Mouse (Mus musculus) limb, embryonic 12.5 days (tissue): Measurements from ENCODE around the gene Plppr1. TPM values are rescaled to one million over a fixed set of nuclear protein-coding genes. Genes with fewer than 3 reads are reported as not detected.

Experiments
- ATAC-seq: fragments of 200-750 bp; cut with Nextera tagmentation; 2 replicates; pipeline ENCODE4 v1.8.0; 2017; ENCODE audit warnings: low read depth, moderate TSS enrichment; ENCODE audit not compliant: insufficient number of reproducible peaks, insufficient read depth, low FRiP score, low TSS enrichment
- H3K27ac ChIP-seq: fragments of 300-500 bp; sonication (generic); 2 replicates; pipeline ENCODE4 v1.5.1; 2016; ENCODE audit warnings: mild to moderate bottlenecking, moderate library complexity
- H3K27me3 ChIP-seq: fragments of 300-500 bp; sonication (generic); 2 replicates; pipeline ENCODE4 v1.6.1; 2016; ENCODE audit warnings: mild to moderate bottlenecking, moderate library complexity
- H3K36me3 ChIP-seq: fragments of 300-500 bp; sonication (generic); 2 replicates; pipeline ENCODE4 v1.6.1; 2016; ENCODE audit warnings: mild to moderate bottlenecking, moderate library complexity
- H3K4me1 ChIP-seq: fragments of 300-500 bp; sonication (generic); replicated peaks from 2 replicates; pipeline ENCODE4 v1.6.1; 2016
- H3K4me2 ChIP-seq: fragments of 300-500 bp; sonication (generic); 2 replicates; pipeline ENCODE4 v1.6.1; 2016; ENCODE audit warnings: mild to moderate bottlenecking, moderate library complexity
- H3K4me3 ChIP-seq: fragments of 300-500 bp; sonication (generic); replicated peaks from 2 replicates; pipeline ENCODE4 v1.5.1; 2016; ENCODE audit warnings: mild to moderate bottlenecking
- H3K9ac ChIP-seq: fragments of 300-500 bp; sonication (generic); replicated peaks from 2 replicates; pipeline ENCODE4 v1.6.1; 2016; ENCODE audit warnings: mild to moderate bottlenecking, moderate library complexity
- H3K9me3 ChIP-seq: fragments of 300-500 bp; sonication (generic); 2 replicates; pipeline ENCODE4 v1.6.1; 2016; ENCODE audit warnings: mild to moderate bottlenecking, moderate library complexity
- WGBS: fragments of 180-500 bp; shearing (Covaris S2); methylation state at CpG from one replicate; pipeline ENCODE4 v1.1.7; 2016; 5-methylcytosine and 5-hydroxymethylcytosine counted together
- polyA plus RNA-seq: library from polyadenylated mRNA; unstranded; fragments of >200 nt; fragmentation: Nextera tagmentation; extraction: Ambion mirVana; gene quantifications from 2 replicates; pipeline ENCODE4 v1.2.1, GENCODE M21; 2016

Gene Plppr1
- polyA plus RNA-seq, 1 experiment from 2014 or later = 2.1 TPM

GRCm38 (mm10) chr4:49233032-49233406 lies 173.9 kb downstream of the Plppr1 start:
- no peaks in the 10 kb centered on the region for H3K4me1 ChIP-seq
- WGBS = 63% methylated on average over 3 of the region's 3 CpGs
- H3K36me3 ChIP-seq = no peaks in the 10 kb centered on the region
- no peaks in the 10 kb centered on the region for H3K9me3 ChIP-seq
- H3K4me3 ChIP-seq = no peak overlapping the region
- H3K27me3 ChIP-seq = no peaks in the 10 kb centered on the region
- no peak overlapping the region for H3K9ac ChIP-seq
- H3K27ac ChIP-seq = no peak overlapping the region
- no peak for ATAC-seq
- H3K4me2 ChIP-seq = no peak overlapping the region

- H3K4me3 ChIP-seq = no peak overlapping the region
- no peak overlapping the region for H3K4me2 ChIP-seq
- no peak overlapping the region for H3K27ac ChIP-seq
- no peaks in the 10 kb centered on the region for H3K4me1 ChIP-seq
- H3K27me3 ChIP-seq = no peaks in the 10 kb centered on the region
- ATAC-seq = no peak
- no peaks in the 10 kb centered on the region for H3K36me3 ChIP-seq
- no peaks in the 10 kb centered on the region for H3K9me3 ChIP-seq
- no peak overlapping the region for H3K9ac ChIP-seq
- WGBS = 96% methylated on average over 4 of the region's 4 CpGs
Observed at GRCm38 (mm10) chr4:49238111-49238510, 179.0 kb downstream of the Plppr1 start.

GRCm38 (mm10) chr4:49239451-49239850 lies 180.4 kb downstream of the Plppr1 start:
- 89% methylated on average over 5 of the region's 5 CpGs for WGBS
- Histone ChIP-seq H3K9ac (no peak overlapping the region), H3K4me2 (no peak overlapping the region), H3K27ac (no peak overlapping the region), H3K9me3 (no peaks in the 10 kb centered on the region), H3K27me3 (no peaks in the 10 kb centered on the region), H3K36me3 (no peaks in the 10 kb centered on the region), H3K4me1 (no peaks in the 10 kb centered on the region), H3K4me3 (no peak overlapping the region)
- ATAC-seq = no peak

- Histone ChIP-seq H3K4me2 (no peak overlapping the region), H3K9ac (no peak overlapping the region), H3K9me3 (no peaks in the 10 kb centered on the region), H3K36me3 (no peaks in the 10 kb centered on the region), H3K27me3 (no peaks in the 10 kb centered on the region), H3K4me1 (no peaks in the 10 kb centered on the region; the same call in 1 of the 2 replicates), H3K4me3 (no peak overlapping the region), H3K27ac (no peak overlapping the region)
- no peak for ATAC-seq
- WGBS = 61% methylated on average over 5 of the region's 5 CpGs
Observed at GRCm38 (mm10) chr4:49244791-49245190, 185.7 kb downstream of the Plppr1 start.

- no peaks in the 10 kb centered on the region for H3K36me3 ChIP-seq
- H3K9ac ChIP-seq = no peak overlapping the region
- H3K4me3 ChIP-seq = no peak overlapping the region
- no peak overlapping the region for H3K4me2 ChIP-seq
- no peaks in the 10 kb centered on the region; the same call in 1 of the 2 replicates for H3K4me1 ChIP-seq
- H3K27me3 ChIP-seq = no peaks in the 10 kb centered on the region
- H3K9me3 ChIP-seq = no peaks in the 10 kb centered on the region
- H3K27ac ChIP-seq = no peak overlapping the region
- WGBS = 68% methylated on average over 2 of the region's 2 CpGs
- ATAC-seq = no peak
Observed at GRCm38 (mm10) chr4:49245274-49245673, 186.2 kb downstream of the Plppr1 start.

GRCm38 (mm10) chr4:49251262-49251661 lies 192.2 kb downstream of the Plppr1 start:
- H3K4me1 ChIP-seq = no peaks in the 10 kb centered on the region
- no peak overlapping the region for H3K4me3 ChIP-seq
- no peak overlapping the region for H3K9ac ChIP-seq
- H3K9me3 ChIP-seq = no peaks in the 10 kb centered on the region
- no peaks in the 10 kb centered on the region for H3K27me3 ChIP-seq
- H3K27ac ChIP-seq = no peak overlapping the region
- H3K4me2 ChIP-seq = no peak overlapping the region
- no peaks in the 10 kb centered on the region for H3K36me3 ChIP-seq
- 20% methylated on average over 3 of the region's 3 CpGs for WGBS
- ATAC-seq = no peak

- no peak overlapping the region for H3K9ac ChIP-seq
- no peaks in the 10 kb centered on the region for H3K9me3 ChIP-seq
- 80% methylated on average over 3 of the region's 3 CpGs for WGBS
- H3K4me1 ChIP-seq = no peaks in the 10 kb centered on the region
- no peak overlapping the region for H3K27ac ChIP-seq
- no peaks in the 10 kb centered on the region for H3K27me3 ChIP-seq
- no peaks in the 10 kb centered on the region for H3K36me3 ChIP-seq
- ATAC-seq = no peak
- H3K4me2 ChIP-seq = no peak overlapping the region
- no peak overlapping the region for H3K4me3 ChIP-seq
Observed at GRCm38 (mm10) chr4:49252169-49252568, 193.1 kb downstream of the Plppr1 start.

GRCm38 (mm10) chr4:49278515-49278914 lies 219.4 kb downstream of the Plppr1 start:
- Histone ChIP-seq H3K4me1 (no peaks in the 10 kb centered on the region), H3K9me3 (no peaks in the 10 kb centered on the region), H3K27me3 (no peaks in the 10 kb centered on the region), H3K4me3 (no peak overlapping the region), H3K36me3 (no peaks in the 10 kb centered on the region), H3K27ac (no peak overlapping the region), H3K9ac (no peak overlapping the region), H3K4me2 (no peak overlapping the region)
- WGBS = 90% methylated on average over 5 of the region's 5 CpGs
- ATAC-seq = no peak

GRCm38 (mm10) chr4:49284692-49285291 lies 225.7 kb downstream of the Plppr1 start:
- no peak overlapping the region for H3K27ac ChIP-seq
- peaks cover 9% of the 10 kb centered on the region; the same call in 1 of the 2 replicates for H3K4me1 ChIP-seq
- H3K27me3 ChIP-seq = no peaks in the 10 kb centered on the region
- no peaks in the 10 kb centered on the region for H3K36me3 ChIP-seq
- WGBS = 77% methylated on average over 14 of the region's 15 CpGs
- 0 out of 2 replicates have a peak, but pooled peaks cover 3% of the 10 kb centered on the region for H3K9me3 ChIP-seq
- H3K4me3 ChIP-seq = no peak overlapping the region
- no peak overlapping the region for H3K4me2 ChIP-seq
- H3K9ac ChIP-seq = no peak overlapping the region
- ATAC-seq = no peak

- WGBS = 69% methylated on average over 15 of the region's 15 CpGs
Observed at GRCm38 (mm10) chr4:49285340-49286196, 226.5 kb downstream of the Plppr1 start.

GRCm38 (mm10) chr4:49286197-49286492 lies 227.1 kb downstream of the Plppr1 start:
- H3K9ac ChIP-seq = no peak overlapping the region
- no peaks in the 10 kb centered on the region for H3K27me3 ChIP-seq
- H3K36me3 ChIP-seq = no peaks in the 10 kb centered on the region
- ATAC-seq = no peak
- WGBS = 88% methylated on average over 4 of the region's 4 CpGs
- H3K4me1 ChIP-seq = peaks cover 9% of the 10 kb centered on the region; the same call in 1 of the 2 replicates
- no peak overlapping the region for H3K4me2 ChIP-seq
- H3K4me3 ChIP-seq = no peak overlapping the region
- no peak overlapping the region for H3K27ac ChIP-seq
- 0 out of 2 replicates have a peak, but pooled peaks cover 3% of the 10 kb centered on the region for H3K9me3 ChIP-seq

More at GRCm38 (mm10) chr4:49285340-49286196, 226.5 kb downstream of the Plppr1 start:
- H3K36me3 ChIP-seq = no peaks in the 10 kb centered on the region
- 0 out of 2 replicates have a peak, but pooled peaks cover 3% of the 10 kb centered on the region for H3K9me3 ChIP-seq
- no peak overlapping the region for H3K27ac ChIP-seq
- H3K4me2 ChIP-seq = no peak overlapping the region
- H3K4me3 ChIP-seq = no peak overlapping the region
- no peak overlapping the region for H3K9ac ChIP-seq
- no peaks in the 10 kb centered on the region for H3K27me3 ChIP-seq
- ATAC-seq = no peak
- peaks cover 9% of the 10 kb centered on the region; the same call in 1 of the 2 replicates for H3K4me1 ChIP-seq
